Mouse (Mus musculus) liver, postnatal 0 days (tissue): ENCODE data around the gene Mgmt.

ENCODE experiments used
- CTCF ChIP-seq: sonication (generic); IDR thresholded peaks from 2 replicates; pipeline ENCODE4 v1.5.1; 2016; ENCODE audit warnings: antibody characterized with exemption, low read depth
- EP300 ChIP-seq: IDR thresholded peaks from 2 replicates; pipeline ENCODE4 v1.6.1; 2016; ENCODE audit warnings: antibody characterized with exemption, low read depth, mild to moderate bottlenecking

GRCm38 (mm10) chr7:136888161-136888560, 6.3 kb upstream of the Mgmt start:
- TF ChIP-seq CTCF (no peak), EP300 (no peak)
